Mouse (Mus musculus): ENCODE measurements around the gene 4930562C15Rik. TPM values are rescaled to one million over a fixed set of nuclear protein-coding genes. Genes with fewer than 3 reads are reported as not detected.

Gene 4930562C15Rik
- total and polyA plus RNA-seq, 3 experiments, result 0.12 to 0.21 TPM; not detected in 1

- TF ChIP-seq E2F4 (IDR thresholded peaks at IDR 0.05; ENCODE audit: borderline replicate concordance, low read depth, low read length) (no peak), TBP (IDR thresholded peaks at IDR 0.05; ENCODE audit: low read depth, low read length) (no peak), MYC (IDR thresholded peaks at IDR 0.05; ENCODE audit: low read depth, low read length) (no peak), MXI1 (IDR thresholded peaks at IDR 0.05; ENCODE audit: low read depth, low read length) (0 out of 2 replicates have a peak, but pooled peaks have one; percentile 20), NELFE (IDR thresholded peaks at IDR 0.05; ENCODE audit: low read depth, low read length) (no peak), CHD2 (IDR thresholded peaks at IDR 0.05; ENCODE audit: low read length) (no peak), JUND (IDR thresholded peaks at IDR 0.05; ENCODE audit: low read depth, low read length) (no peak), ZKSCAN1 (IDR thresholded peaks at IDR 0.05; ENCODE audit: low read depth, low read length) (no peak), POLR2A (IDR thresholded peaks at IDR 0.05; ENCODE audit: control insufficient read depth in 1 of 2, insufficient read depth in 1 of 2, low read depth in 1 of 2, low read length in 2 of 2, poor library complexity in 1 of 2) (no peak), ZNF384 (IDR thresholded peaks at IDR 0.05; ENCODE audit: low read depth, low read length) (no peak), MAX (IDR thresholded peaks at IDR 0.05; ENCODE audit: low read length) (no peak), CHD1 (IDR thresholded peaks at IDR 0.05; ENCODE audit: low read depth, low read length) (no peak), RCOR1 (IDR thresholded peaks at IDR 0.05; ENCODE audit: low read depth, low read length) (no peak), CTCF (IDR thresholded peaks at IDR 0.05 in 2 of 3, conservative IDR thresholded peaks at IDR 0.05 in 1 of 3; ENCODE audit: control insufficient read depth in 1 of 3, insufficient read depth in 1 of 3, low read depth in 2 of 3, low read length in 3 of 3, poor library complexity in 1 of 3, severe bottlenecking in 1 of 3) (peak; percentile 83 to 92 (median 91)), SMC3 (IDR thresholded peaks at IDR 0.05; ENCODE audit: low read depth, low read length) (peak; percentile 91), ZC3H11A (IDR thresholded peaks at IDR 0.05; ENCODE audit: low read depth, low read length) (peak; percentile 64), USF1 (IDR thresholded peaks at IDR 0.05; ENCODE audit: low read depth, low read length) (no peak), ETS1 (IDR thresholded peaks at IDR 0.05; ENCODE audit: low read depth, low read length) (0 out of 2 replicates have a peak, but pooled peaks have one; percentile 30), TAL1 (IDR thresholded peaks at IDR 0.05; ENCODE audit: low read length) (no peak), POLR2AphosphoS2 (IDR thresholded peaks at IDR 0.05; ENCODE audit: low read length) (no peak), MAZ (IDR thresholded peaks at IDR 0.05; ENCODE audit: low read depth, low read length) (no peak; the same call in 1 of the 2 replicates)
These were observed 27.8 kb downstream of the 4930562C15Rik start (continued) for GRCm38 (mm10) chr16:4862863-4863483.

GRCm38 (mm10) chr16:4863742-4864141 lies 28.5 kb downstream of the 4930562C15Rik start:
- DNase-seq (ENCODE audit: low read depth, low spot score), result no peak
- Histone ChIP-seq H3K79me2 (ENCODE audit: control insufficient read depth, insufficient read depth, low read length, poor library complexity) (no peaks in the 10 kb centered on the region), H3K27ac (ENCODE audit: control insufficient read depth, low read depth, low read length) (no peak overlapping the region), H3K4me3 (ENCODE audit: control insufficient read depth in 1 of 2, insufficient read depth in 1 of 2, low read depth in 2 of 2, low read length in 2 of 2) (no peak overlapping the region), H3K9ac (ENCODE audit: control insufficient read depth, low read depth, low read length, poor library complexity, severe bottlenecking) (no peak overlapping the region), H3K4me1 (ENCODE audit: control insufficient read depth in 1 of 2, insufficient read depth in 2 of 2, low read length in 2 of 2) (no peaks in the 10 kb centered on the region; a peak in 1 of 4 replicates), H3K27me3 (ENCODE audit: control insufficient read depth in 1 of 2, insufficient read depth in 2 of 2, low read length in 2 of 2) (no peaks in the 10 kb centered on the region), H3K9me3 (replicated peaks; ENCODE audit: insufficient read depth, low read length) (no peaks in the 10 kb centered on the region), H3K36me3 (ENCODE audit: control insufficient read depth in 1 of 2, insufficient read depth in 2 of 2, low read length in 2 of 2) (no peaks in the 10 kb centered on the region)
- no peak for TF ChIP-seq BHLHE40 (IDR thresholded peaks at IDR 0.05; ENCODE audit: borderline replicate concordance, low read depth, low read length)
- TF ChIP-seq UBTF (IDR thresholded peaks at IDR 0.05; ENCODE audit: borderline replicate concordance, insufficient read depth, low read depth, low read length), result no peak
- TF ChIP-seq ZKSCAN1 (IDR thresholded peaks at IDR 0.05; ENCODE audit: low read depth, low read length), result no peak
- no peak for TF ChIP-seq TCF12 (IDR thresholded peaks at IDR 0.05; ENCODE audit: low read depth, low read length)
- no peak for TF ChIP-seq SMC3 (IDR thresholded peaks at IDR 0.05; ENCODE audit: low read depth, low read length)
- TF ChIP-seq EP300 (IDR thresholded peaks at IDR 0.05; ENCODE audit: low read depth in 1 of 2, low read length in 2 of 2), result no peak
- TF ChIP-seq RAD21 (IDR thresholded peaks at IDR 0.05; ENCODE audit: low read depth, low read length), result no peak
- no peak for TF ChIP-seq NRF1 (IDR thresholded peaks at IDR 0.05; ENCODE audit: insufficient read depth, low read depth, low read length, poor library complexity, severe bottlenecking)
- TF ChIP-seq ELF1 (IDR thresholded peaks at IDR 0.05; ENCODE audit: low read depth, low read length), result no peak
- TF ChIP-seq SIN3A (IDR thresholded peaks at IDR 0.05; ENCODE audit: low read length), result no peak
- no peak for TF ChIP-seq GABPA (IDR thresholded peaks at IDR 0.05; ENCODE audit: low read depth, low read length)
- no peak for TF ChIP-seq MXI1 (IDR thresholded peaks at IDR 0.05; ENCODE audit: low read depth, low read length)
- TF ChIP-seq CHD1 (IDR thresholded peaks at IDR 0.05; ENCODE audit: low read depth, low read length), result no peak
- no peak; the same call in 1 of the 2 replicates for TF ChIP-seq POLR2AphosphoS5 (IDR thresholded peaks at IDR 0.05; ENCODE audit: borderline replicate concordance, low read depth, low read length)
- no peak for TF ChIP-seq CTCF (IDR thresholded peaks at IDR 0.05 in 2 of 3, conservative IDR thresholded peaks at IDR 0.05 in 1 of 3; ENCODE audit: control insufficient read depth in 1 of 3, insufficient read depth in 1 of 3, low read depth in 2 of 3, low read length in 3 of 3, poor library complexity in 1 of 3, severe bottlenecking in 1 of 3)
- TF ChIP-seq KAT2A (conservative IDR thresholded peaks at IDR 0.05; ENCODE audit: low read depth, low read length), result no peak
- TF ChIP-seq RCOR1 (IDR thresholded peaks at IDR 0.05; ENCODE audit: low read depth, low read length), result no peak
- TF ChIP-seq NELFE (IDR thresholded peaks at IDR 0.05; ENCODE audit: low read depth, low read length), result no peak
